Mouse (Mus musculus): ENCODE data around the gene Hspb6.

DNA sequence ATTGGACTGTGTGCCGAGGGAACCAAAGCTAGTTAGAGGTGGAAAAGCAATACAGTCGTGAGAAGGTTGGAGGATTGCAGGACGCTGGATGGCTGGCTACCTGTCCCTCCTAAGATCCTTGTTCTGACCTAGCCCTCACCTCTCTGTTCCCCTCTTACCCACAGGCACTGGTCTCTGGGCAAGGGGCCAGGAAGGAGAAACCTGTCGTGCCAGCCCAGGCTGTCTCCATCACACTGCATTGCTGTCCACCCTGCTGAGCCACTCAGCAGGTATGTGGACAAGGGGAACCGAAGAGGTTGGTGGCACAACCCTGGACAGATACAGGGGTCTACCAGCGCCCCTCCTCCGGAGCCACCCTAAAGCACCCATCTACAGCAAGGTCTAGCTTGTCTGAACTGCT is 48.7 kb downstream of the Hspb6 start:
- TF ChIP-seq POLR2A (IDR thresholded peaks at IDR 0.05; ENCODE audit: borderline replicate concordance, extremely low read depth, low read depth, low read length) (no peak), CTCF (IDR thresholded peaks at IDR 0.05; ENCODE audit: insufficient read depth, low read length) (no peak)

Measured in lung, adult 2 months (tissue).